Mouse (Mus musculus): ENCODE measurements around the gene Sema3b. TPM values are rescaled to one million over a fixed set of nuclear protein-coding genes. Genes with fewer than 3 reads are reported as not detected.

Sema3b gene
- total RNA-seq, 2 experiments from 2014 or later: not detected

DNA sequence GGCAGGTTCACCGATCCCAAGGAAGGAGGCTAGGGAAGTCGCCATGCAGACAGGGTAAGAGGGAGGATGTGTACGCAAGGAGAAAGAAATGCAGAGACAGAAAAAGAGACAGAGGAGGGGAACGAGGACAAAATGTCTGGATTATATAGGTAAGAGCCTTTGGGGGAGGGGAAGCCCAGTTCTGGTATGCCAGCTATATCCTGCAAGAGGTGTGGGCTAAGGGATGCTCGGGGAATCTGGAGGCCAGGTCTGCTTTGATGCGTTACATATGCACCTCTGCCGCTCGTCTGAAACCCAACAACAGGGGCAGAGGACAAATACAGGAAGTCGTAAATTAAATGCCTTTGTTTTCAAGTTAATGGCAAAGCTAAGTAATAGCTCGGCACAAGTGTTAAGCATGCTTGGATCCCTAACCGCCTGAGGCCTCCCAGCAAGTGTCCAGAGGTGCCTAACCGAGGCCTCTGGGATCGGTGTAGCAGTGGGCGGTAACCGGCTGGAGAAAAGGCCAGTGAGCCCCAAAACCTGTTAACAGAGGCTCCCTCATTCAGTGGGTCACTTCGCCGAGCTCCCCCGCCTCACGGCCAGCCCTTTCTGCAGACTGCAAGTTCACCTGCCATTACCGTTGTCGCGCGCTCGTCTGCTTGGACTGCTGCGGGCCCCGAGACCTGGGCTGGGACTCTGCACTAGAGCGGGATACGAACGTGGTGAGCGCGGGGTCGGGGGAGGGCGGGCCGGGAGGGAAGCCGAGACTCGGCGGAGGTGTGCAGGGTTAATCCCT lies 55.3 kb downstream of the Sema3b start:
- ATAC-seq (replicated peaks; ENCODE audit: low FRiP score, poor library complexity, severe bottlenecking): no peak

DNA sequence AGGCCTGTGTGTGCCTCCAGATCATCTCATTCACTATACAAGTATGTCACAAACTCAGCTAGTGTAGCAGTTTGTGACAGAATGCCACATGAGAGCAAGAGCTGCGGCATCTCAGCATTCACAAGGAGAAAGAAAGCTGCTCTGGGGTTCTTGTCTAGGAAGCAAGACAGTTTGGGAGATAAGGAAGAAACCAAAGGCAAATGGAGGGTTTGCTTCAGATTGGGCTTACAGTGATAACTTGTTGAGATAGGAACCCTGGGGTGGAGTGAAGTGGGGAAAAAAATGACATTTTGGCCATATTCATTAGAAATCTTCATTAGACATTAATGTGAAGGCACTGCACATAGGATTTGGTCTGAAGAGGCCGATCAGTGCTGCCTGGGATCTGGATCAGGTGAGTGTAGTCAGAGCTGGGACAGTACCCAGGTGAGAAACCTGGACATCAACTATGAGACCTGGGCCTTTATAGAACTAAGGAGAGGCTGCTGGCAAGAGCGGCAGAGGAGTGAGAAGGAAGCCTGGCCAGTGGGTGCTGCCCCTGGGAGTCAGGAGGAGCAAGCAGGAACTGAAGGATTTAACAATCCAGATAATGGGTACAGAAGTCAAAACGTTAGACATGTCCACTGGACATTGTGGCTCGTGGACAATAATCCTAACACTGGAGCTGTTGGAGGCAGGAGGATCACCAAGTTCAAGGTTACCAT lies 56.2 kb downstream of the Sema3b start:
- ATAC-seq (replicated peaks; ENCODE audit: low FRiP score, poor library complexity, severe bottlenecking): no peak

DNA sequence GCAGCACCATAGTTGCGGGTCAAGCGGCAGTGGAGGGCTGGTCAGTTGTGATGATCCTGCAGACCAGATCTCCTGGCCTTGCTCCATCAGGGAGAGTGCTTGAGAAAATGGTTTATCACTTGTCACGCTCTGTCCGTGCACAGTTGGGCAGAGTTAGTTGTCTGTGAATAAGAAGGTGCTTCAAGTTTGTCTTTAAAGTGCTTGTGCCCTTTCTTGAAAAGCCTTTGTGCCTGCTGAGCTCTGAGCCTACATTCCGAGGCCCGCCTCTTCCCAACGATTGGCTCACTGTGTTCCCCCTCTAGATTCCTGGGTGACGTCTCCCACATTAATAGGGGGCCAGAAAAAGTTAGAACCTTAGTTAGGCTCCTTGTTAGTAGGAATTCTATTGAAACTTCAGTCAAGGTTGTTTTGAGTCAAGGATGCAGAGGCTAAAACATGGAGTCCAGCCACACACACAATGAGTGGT lies 57.1 kb downstream of the Sema3b start:
- no peak for ATAC-seq (replicated peaks; ENCODE audit: low FRiP score, poor library complexity, severe bottlenecking)

DNA sequence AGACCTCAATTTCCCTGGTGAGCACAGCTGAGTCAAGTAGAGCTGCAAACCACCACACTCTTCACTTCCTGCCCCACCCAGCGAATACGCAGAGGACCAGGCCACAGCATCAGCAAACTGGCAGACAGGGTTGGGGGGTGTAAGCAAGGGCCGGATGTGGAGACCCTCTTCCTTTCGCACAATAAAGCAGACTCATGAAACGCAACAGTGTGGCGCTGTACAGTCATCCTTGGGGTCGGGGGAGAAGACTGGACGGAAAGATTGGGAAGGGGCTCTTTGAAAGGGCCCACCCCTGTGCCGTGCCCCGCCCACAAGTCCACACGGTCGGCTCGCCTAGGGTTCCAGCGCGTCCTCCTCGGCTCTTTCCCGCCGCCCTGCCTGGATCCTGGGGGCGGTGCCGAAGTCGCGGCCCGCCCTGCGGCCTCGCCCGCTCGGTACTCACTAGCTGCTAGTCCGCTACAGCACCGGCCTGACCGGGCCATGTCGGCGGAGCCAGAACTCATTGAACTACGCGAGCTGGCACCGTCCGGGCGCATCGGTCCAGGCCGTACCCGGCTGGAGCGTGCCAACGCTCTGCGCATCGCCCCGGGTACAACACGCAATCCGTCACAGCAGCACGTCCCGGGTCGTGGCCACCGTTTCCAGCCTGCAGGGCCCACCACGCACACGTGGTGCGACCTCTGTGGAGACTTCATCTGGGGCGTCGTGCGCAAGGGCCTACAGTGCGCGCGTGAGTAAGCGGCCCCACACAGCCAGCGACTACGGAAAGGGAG lies 57.7 kb downstream of the Sema3b start, which contains the start of gene Rassf1:
Gene Rassf1 (plus strand): TSS at position 439 of the 773 bp plus-strand sequence.
- peak; percentile 53 for ATAC-seq (replicated peaks; ENCODE audit: low FRiP score, poor library complexity, severe bottlenecking)

DNA sequence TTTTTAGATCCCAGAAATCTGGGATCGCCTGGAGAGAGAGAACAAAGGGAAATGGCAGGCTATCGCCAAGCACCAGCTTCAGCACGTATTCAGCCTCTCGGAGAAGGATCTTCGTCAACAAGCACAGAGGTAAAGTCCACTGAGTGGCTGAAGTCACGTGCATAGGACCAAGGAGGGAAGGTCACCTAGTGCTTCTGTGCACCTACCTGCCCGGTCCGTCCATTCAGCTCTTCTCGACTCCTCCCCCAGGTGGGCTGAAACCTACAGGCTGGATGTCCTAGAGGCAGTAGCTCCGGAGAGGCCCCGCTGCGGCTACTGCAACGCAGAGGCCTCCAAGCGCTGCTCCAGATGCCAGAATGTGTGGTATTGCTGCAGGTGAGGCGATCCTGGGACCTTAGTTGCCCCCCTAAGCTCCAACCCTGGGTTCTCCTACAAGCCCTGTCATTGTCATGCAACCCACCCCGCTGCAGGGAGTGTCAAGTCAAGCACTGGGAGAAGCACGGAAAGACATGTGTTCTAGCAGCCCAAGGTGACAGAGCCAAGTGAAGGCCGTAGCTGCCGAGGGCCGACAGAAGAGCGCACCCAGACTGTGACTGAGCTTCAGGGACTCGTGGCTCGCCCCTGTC lies 58.4 kb downstream of the Sema3b start:
- no peak for ATAC-seq (replicated peaks; ENCODE audit: low FRiP score, poor library complexity, severe bottlenecking)

DNA sequence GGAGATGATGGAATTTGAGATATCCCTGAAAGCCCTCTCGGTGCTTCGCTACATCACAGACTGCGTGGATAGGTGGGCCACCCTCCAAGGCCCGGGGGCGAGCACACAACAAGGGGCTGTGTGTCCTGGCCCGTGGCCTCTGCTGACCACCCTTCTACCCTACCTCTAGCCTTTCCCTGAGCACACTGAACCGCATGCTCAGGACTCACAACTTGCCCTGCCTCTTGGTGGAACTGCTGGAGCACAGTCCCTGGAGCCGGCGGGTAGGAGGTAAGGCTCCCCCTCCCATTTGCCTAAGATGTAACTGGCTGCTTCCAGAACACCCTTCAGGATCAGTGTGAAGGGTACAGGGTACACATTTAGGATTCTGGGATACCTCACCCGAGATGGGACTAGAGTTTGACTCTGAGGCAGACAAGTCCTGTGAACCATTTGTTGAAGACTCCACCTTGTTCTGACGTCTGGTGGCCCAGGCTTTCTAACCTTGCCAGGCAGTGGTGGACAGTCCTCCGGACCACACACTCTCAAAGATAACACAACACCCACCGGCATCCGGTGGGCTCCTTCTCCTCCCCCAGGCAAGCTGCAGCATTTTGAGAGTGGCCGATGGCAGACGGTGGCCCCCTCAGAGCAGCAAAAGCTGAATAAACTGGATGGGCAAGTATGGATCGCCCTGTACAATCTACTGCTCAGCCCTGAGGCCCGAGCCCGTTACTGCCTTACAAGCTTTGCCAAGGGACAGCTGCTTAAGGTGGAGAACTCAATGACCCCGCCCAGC lies 59.5 kb downstream of the Sema3b start:
- no peak for ATAC-seq (replicated peaks; ENCODE audit: low FRiP score, poor library complexity, severe bottlenecking)

DNA sequence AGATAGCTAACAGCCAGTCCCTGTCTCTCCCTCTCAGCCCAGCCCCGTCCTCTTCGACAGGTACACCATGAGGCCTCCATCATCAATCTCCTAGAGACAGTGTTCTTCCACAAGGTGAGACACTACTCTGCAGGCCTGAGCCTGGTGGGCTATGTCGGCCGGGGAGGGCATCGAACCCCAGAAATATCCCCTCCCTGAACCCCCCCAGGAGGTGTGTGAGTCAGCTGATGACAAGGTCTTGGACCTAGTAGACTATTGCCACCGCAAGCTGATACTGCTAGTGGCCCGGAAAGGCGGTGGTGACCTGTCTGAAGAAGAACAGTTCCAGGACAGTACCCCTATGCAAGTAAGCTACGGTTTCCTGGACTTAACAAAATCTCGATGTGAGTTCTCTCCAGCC lies 60.2 kb downstream of the Sema3b start:
- ATAC-seq (replicated peaks; ENCODE audit: low FRiP score, poor library complexity, severe bottlenecking): no peak

DNA sequence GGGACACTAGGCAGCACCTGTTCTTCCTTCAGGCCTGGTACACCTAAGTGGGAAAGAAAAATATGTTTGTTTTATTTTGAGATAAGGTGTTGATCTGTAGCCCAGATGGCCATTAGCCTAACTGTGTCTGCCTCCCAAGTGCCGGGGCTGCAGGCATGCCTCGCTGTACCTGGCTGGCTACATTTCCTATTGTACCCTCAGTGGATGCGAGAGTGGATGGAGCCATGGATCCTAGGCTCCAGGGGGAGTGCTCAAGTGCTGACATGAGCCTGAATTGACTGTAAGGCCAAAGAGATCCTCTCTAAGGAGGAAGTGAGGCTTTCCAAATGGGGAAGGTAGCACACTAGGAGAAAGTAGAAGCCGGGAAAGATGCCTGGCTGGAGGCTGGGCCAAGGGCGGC lies 61.1 kb downstream of the Sema3b start:
- ATAC-seq (replicated peaks; ENCODE audit: low FRiP score, poor library complexity, severe bottlenecking): no peak

Other genes with a start within 250 kb of the Sema3b start
- not detected in 2 replicates for gene Cacna2d2, start 209.6 kb downstream of the Sema3b start, total RNA-seq (2015; ENCODE audit: low replicate concordance)
- not detected in 2 replicates for gene Cacna2d2, start 209.6 kb downstream of the Sema3b start, total RNA-seq (2017; ENCODE audit: low replicate concordance)
- gene Tmem115, start 75.3 kb downstream of the Sema3b start, total RNA-seq (2015; ENCODE audit: low replicate concordance): 0.72 and 3.8 TPM in 2 replicates
- 2.6 and 8.4 TPM in 2 replicates for gene Tmem115, start 75.3 kb downstream of the Sema3b start, total RNA-seq (2017; ENCODE audit: low replicate concordance)
- gene Cyb561d2, start 67.0 kb downstream of the Sema3b start, total RNA-seq (2015; ENCODE audit: low replicate concordance): not detected in 2 replicates
- 1.8 and 2.9 TPM in 2 replicates for gene Cyb561d2, start 67.0 kb downstream of the Sema3b start, total RNA-seq (2017; ENCODE audit: low replicate concordance)
- gene Nprl2, start 67.0 kb downstream of the Sema3b start, total RNA-seq (2015; ENCODE audit: low replicate concordance): 1.4 and 31.4 TPM in 2 replicates
- 1.1 and 1.2 TPM in 2 replicates for gene Nprl2, start 67.0 kb downstream of the Sema3b start, total RNA-seq (2017; ENCODE audit: low replicate concordance)
- not detected in 2 replicates for gene Zmynd10, start 61.9 kb downstream of the Sema3b start, total RNA-seq (2015; ENCODE audit: low replicate concordance)
- gene Zmynd10, start 61.9 kb downstream of the Sema3b start, total RNA-seq (2017; ENCODE audit: low replicate concordance): not detected in 2 replicates
- gene Rassf1, start 57.7 kb downstream of the Sema3b start, total RNA-seq (2015; ENCODE audit: low replicate concordance): 24.5 and 35.2 TPM in 2 replicates
- 31.4 and 31.7 TPM in 2 replicates for gene Rassf1, start 57.7 kb downstream of the Sema3b start, total RNA-seq (2017; ENCODE audit: low replicate concordance)
- 9.6 and 16.9 TPM in 2 replicates for gene Tusc2, start 46.0 kb downstream of the Sema3b start, total RNA-seq (2015; ENCODE audit: low replicate concordance)
- 8.9 and 19.1 TPM in 2 replicates for gene Tusc2, start 46.0 kb downstream of the Sema3b start, total RNA-seq (2017; ENCODE audit: low replicate concordance)
- 2.5 and 6.5 TPM in 2 replicates for gene Hyal2, start 41.3 kb downstream of the Sema3b start, total RNA-seq (2015; ENCODE audit: low replicate concordance)
- 0.30 and 4.5 TPM in 2 replicates for gene Hyal2, start 41.3 kb downstream of the Sema3b start, total RNA-seq (2017; ENCODE audit: low replicate concordance)
- 7.1 and 12.6 TPM in 2 replicates for gene Hyal1, start 32.3 kb downstream of the Sema3b start, total RNA-seq (2015; ENCODE audit: low replicate concordance)
- 8.0 TPM in 1 of 2 replicates, not detected in the other for gene Hyal1, start 32.3 kb downstream of the Sema3b start, total RNA-seq (2017; ENCODE audit: low replicate concordance)
- 15.5 and 24.5 TPM in 2 replicates for gene Naa80, start 30.3 kb downstream of the Sema3b start, total RNA-seq (2015; ENCODE audit: low replicate concordance)
- 12.3 and 17.7 TPM in 2 replicates for gene Naa80, start 30.3 kb downstream of the Sema3b start, total RNA-seq (2017; ENCODE audit: low replicate concordance)
- 4.2 and 8.6 TPM in 2 replicates for gene Hyal3, start 28.4 kb downstream of the Sema3b start, total RNA-seq (2015; ENCODE audit: low replicate concordance)
- gene Hyal3, start 28.4 kb downstream of the Sema3b start, total RNA-seq (2017; ENCODE audit: low replicate concordance): 0.64 TPM in 1 of 2 replicates, not detected in the other
- gene Ifrd2, start 21.6 kb downstream of the Sema3b start, total RNA-seq (2015; ENCODE audit: low replicate concordance): 206 and 249 TPM in 2 replicates
- 122 and 166 TPM in 2 replicates for gene Ifrd2, start 21.6 kb downstream of the Sema3b start, total RNA-seq (2017; ENCODE audit: low replicate concordance)
- gene Gnai2, start 26.1 kb upstream of the Sema3b start, total RNA-seq (2015; ENCODE audit: low replicate concordance): 382 and 420 TPM in 2 replicates
- 334 and 357 TPM in 2 replicates for gene Gnai2, start 26.1 kb upstream of the Sema3b start, total RNA-seq (2017; ENCODE audit: low replicate concordance)
- gene Slc38a3, start 60.3 kb upstream of the Sema3b start, total RNA-seq (2015; ENCODE audit: low replicate concordance): not detected in 2 replicates
- not detected in 2 replicates for gene Slc38a3, start 60.3 kb upstream of the Sema3b start, total RNA-seq (2017; ENCODE audit: low replicate concordance)
- not detected in 2 replicates for gene Gnat1, start 70.5 kb upstream of the Sema3b start, total RNA-seq (2015; ENCODE audit: low replicate concordance)
- 1.9 TPM in 1 of 2 replicates, not detected in the other for gene Gnat1, start 70.5 kb upstream of the Sema3b start, total RNA-seq (2017; ENCODE audit: low replicate concordance)
- not detected in 2 replicates for gene Sema3f, start 101.2 kb upstream of the Sema3b start, total RNA-seq (2015; ENCODE audit: low replicate concordance)
- not detected in 2 replicates for gene Sema3f, start 101.2 kb upstream of the Sema3b start, total RNA-seq (2017; ENCODE audit: low replicate concordance)
- gene Rbm5, start 161.8 kb upstream of the Sema3b start, total RNA-seq (2015; ENCODE audit: low replicate concordance): 269 and 283 TPM in 2 replicates
- 374 and 383 TPM in 2 replicates for gene Rbm5, start 161.8 kb upstream of the Sema3b start, total RNA-seq (2017; ENCODE audit: low replicate concordance)